Mouse (Mus musculus): ENCODE measurements around the gene Ppme1.

The Ppme1 gene

GRCm38 (mm10) chr7:100357856-100358255 lies 14.3 kb downstream of the Ppme1 start:
- TF ChIP-seq GATA4 (IDR thresholded peaks at IDR 0.05; ENCODE audit: insufficient replicate concordance, low read length), result no peak

GRCm38 (mm10) chr7:100356768-100357167 lies 15.3 kb downstream of the Ppme1 start:
- TF ChIP-seq GATA4 (IDR thresholded peaks at IDR 0.05; ENCODE audit: insufficient replicate concordance, low read length), result no peak

- no peak for TF ChIP-seq GATA4 (IDR thresholded peaks at IDR 0.05; ENCODE audit: insufficient replicate concordance, low read length)
Measured at GRCm38 (mm10) chr7:100356324-100356723, 15.8 kb downstream of the Ppme1 start.

- TF ChIP-seq GATA4 (IDR thresholded peaks at IDR 0.05; ENCODE audit: insufficient replicate concordance, low read length), result no peak
Measured at GRCm38 (mm10) chr7:100354984-100355383, 17.1 kb downstream of the Ppme1 start.

- no peak for TF ChIP-seq GATA4 (IDR thresholded peaks at IDR 0.05; ENCODE audit: insufficient replicate concordance, low read length)
Measured at GRCm38 (mm10) chr7:100335921-100336320, 36.2 kb downstream of the Ppme1 start.

GRCm38 (mm10) chr7:100331269-100331668 lies 40.8 kb downstream of the Ppme1 start:
- TF ChIP-seq GATA4 (IDR thresholded peaks at IDR 0.05; ENCODE audit: insufficient replicate concordance, low read length), result no peak

- TF ChIP-seq GATA4 (IDR thresholded peaks at IDR 0.05; ENCODE audit: insufficient replicate concordance, low read length), result no peak
Measured at GRCm38 (mm10) chr7:100328636-100329035, 43.5 kb downstream of the Ppme1 start.

- no peak for TF ChIP-seq GATA4 (IDR thresholded peaks at IDR 0.05; ENCODE audit: insufficient replicate concordance, low read length)
Measured at GRCm38 (mm10) chr7:100327514-100327913, 44.6 kb downstream of the Ppme1 start.

GRCm38 (mm10) chr7:100325482-100325881 lies 46.6 kb downstream of the Ppme1 start:
- TF ChIP-seq GATA4 (IDR thresholded peaks at IDR 0.05; ENCODE audit: insufficient replicate concordance, low read length), result no peak

- no peak for TF ChIP-seq GATA4 (IDR thresholded peaks at IDR 0.05; ENCODE audit: insufficient replicate concordance, low read length)
Measured at GRCm38 (mm10) chr7:100323721-100324120, 48.4 kb downstream of the Ppme1 start.

- no peak for TF ChIP-seq GATA4 (IDR thresholded peaks at IDR 0.05; ENCODE audit: insufficient replicate concordance, low read length)
Measured at GRCm38 (mm10) chr7:100317534-100317933, 54.6 kb downstream of the Ppme1 start.

GRCm38 (mm10) chr7:100316924-100317323 lies 55.2 kb downstream of the Ppme1 start:
- TF ChIP-seq GATA4 (IDR thresholded peaks at IDR 0.05; ENCODE audit: insufficient replicate concordance, low read length), result no peak

- no peak for TF ChIP-seq GATA4 (IDR thresholded peaks at IDR 0.05; ENCODE audit: insufficient replicate concordance, low read length)
Measured at GRCm38 (mm10) chr7:100312716-100313115, 59.4 kb downstream of the Ppme1 start.

- TF ChIP-seq GATA4 (IDR thresholded peaks at IDR 0.05; ENCODE audit: insufficient replicate concordance, low read length), result no peak
Measured at GRCm38 (mm10) chr7:100310290-100310689, 61.8 kb downstream of the Ppme1 start.

GRCm38 (mm10) chr7:100309679-100310078 lies 62.4 kb downstream of the Ppme1 start:
- no peak for TF ChIP-seq GATA4 (IDR thresholded peaks at IDR 0.05; ENCODE audit: insufficient replicate concordance, low read length)

GRCm38 (mm10) chr7:100309216-100309615 lies 62.9 kb downstream of the Ppme1 start:
- no peak for TF ChIP-seq GATA4 (IDR thresholded peaks at IDR 0.05; ENCODE audit: insufficient replicate concordance, low read length)

- TF ChIP-seq GATA4 (IDR thresholded peaks at IDR 0.05; ENCODE audit: insufficient replicate concordance, low read length), result no peak
Measured at GRCm38 (mm10) chr7:100307872-100308653, 64.0 kb downstream of the Ppme1 start.

All from liver, adult (tissue).